10 mouse cellular contexts compared by ENCODE assay signal in the genomic region with DNA sequence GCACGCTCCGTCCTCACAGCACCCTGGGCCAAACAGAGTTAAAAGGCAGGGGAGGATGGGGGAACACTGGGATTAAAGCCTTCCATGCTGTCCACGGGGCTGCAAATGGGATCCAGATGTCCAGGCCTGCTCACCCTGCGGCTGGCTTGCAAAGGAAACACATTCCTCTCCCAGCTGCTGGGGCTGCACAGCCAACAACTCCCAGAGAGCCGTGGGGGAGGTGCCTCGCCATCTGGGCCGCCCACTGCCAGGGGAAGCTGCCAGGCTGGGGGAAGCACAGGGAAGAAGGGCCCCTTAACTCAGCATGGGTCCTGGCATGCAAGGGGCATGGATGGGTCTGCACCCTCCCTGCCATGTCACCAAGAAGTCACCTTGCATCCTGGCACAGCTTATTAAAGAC. TPM values are rescaled to one million over a fixed set of nuclear protein-coding genes. Genes with fewer than 3 reads are reported as not detected.
DNase-seq lines count a peak whose midpoint lies in the region; ATAC-seq and TF ChIP-seq lines count a peak whose summit lies in the region.
"Had no signal": no experiment of that assay in that cellular context is flagged by ENCODE, and none has a peak within 500 bp of the region (broad histone marks: within the 10 kb centered on the region; RNA-seq: fewer than 3 reads in every experiment).

No protein-coding gene starts in this region.

- H3K4me3 ChIP-seq in megakaryocyte, embryonic 14.5 days (replicated peaks) = peak overlapping the region; percentile 64
- H3K4me3 ChIP-seq in forebrain, embryonic 11.5 days (ENCODE audit: low read depth, low read length) = no peak overlapping the region
- H3K4me3 ChIP-seq in heart, embryonic 13.5 days = no peak overlapping the region
- H3K4me3 ChIP-seq in kidney, postnatal 0 days (replicated peaks; ENCODE audit: low read depth, low read length) = no peak overlapping the region
- no peak overlapping the region for H3K4me3 ChIP-seq in liver, embryonic 12.5 days

- H3K4me2 ChIP-seq in forebrain, embryonic 11.5 days (ENCODE audit: low read depth, low read length, severe bottlenecking) = no peak overlapping the region
- 0 out of 2 replicates have a peak overlapping the region, but pooled peaks have one; percentile 0 for H3K4me2 ChIP-seq in heart, embryonic 13.5 days
- H3K4me2 ChIP-seq in kidney, postnatal 0 days (ENCODE audit: low read length) = no peak overlapping the region
- H3K4me2 ChIP-seq in liver, embryonic 12.5 days = no peak overlapping the region

- 50% methylated on average over 7 of the region's 7 CpGs for WGBS in forebrain, embryonic 11.5 days
- WGBS in heart, embryonic 13.5 days = 29% methylated on average over 7 of the region's 7 CpGs
- 12% methylated on average over 7 of the region's 7 CpGs for WGBS in kidney, postnatal 0 days
- 73% methylated on average over 7 of the region's 7 CpGs for WGBS in liver, embryonic 12.5 days (ENCODE audit: insufficient replicate concordance)

- H3K4me1 ChIP-seq in megakaryocyte, embryonic 14.5 days = peaks cover 99% of the 10 kb centered on the region
- H3K4me1 ChIP-seq in forebrain, embryonic 11.5 days (replicated peaks; ENCODE audit: control insufficient read depth, insufficient read depth, low read length) = no peaks in the 10 kb centered on the region; the same call in 1 of the 2 replicates
- peaks cover 70% of the 10 kb centered on the region for H3K4me1 ChIP-seq in heart, embryonic 13.5 days
- peaks cover 53% of the 10 kb centered on the region for H3K4me1 ChIP-seq in kidney, postnatal 0 days (replicated peaks; ENCODE audit: insufficient read depth, low read length)
- H3K4me1 ChIP-seq in liver, embryonic 12.5 days = peaks cover 40% of the 10 kb centered on the region

- ATAC-seq in megakaryocyte, adult 5-6 weeks (ENCODE audit: poor library complexity, severe bottlenecking) = no peak
- no peak for ATAC-seq in forebrain, embryonic 11.5 days (replicated peaks; ENCODE audit: low FRiP score)
- peak; percentile 28; the same call in 1 of the 2 replicates for ATAC-seq in heart, embryonic 13.5 days (ENCODE audit: extremely low read depth, insufficient number of reproducible peaks, low FRiP score, low TSS enrichment)
- peak; percentile 57; the same call in 1 of the 2 replicates for ATAC-seq in kidney, postnatal 0 days (replicated peaks; ENCODE audit: low FRiP score, low read depth)
- ATAC-seq in liver, embryonic 12.5 days = no peak
- ATAC-seq in CD4-positive, CD25-positive, alpha-beta regulatory T cell, adult 4 months = no peak

- no peak overlapping the region for H3K9ac ChIP-seq in forebrain, embryonic 11.5 days (ENCODE audit: low read length)
- H3K9ac ChIP-seq in heart, embryonic 13.5 days = no peak overlapping the region
- H3K9ac ChIP-seq in kidney, postnatal 0 days (ENCODE audit: low read depth, low read length) = no peak overlapping the region
- H3K9ac ChIP-seq in liver, embryonic 12.5 days = no peak overlapping the region

- H3K27ac ChIP-seq in forebrain, embryonic 11.5 days (ENCODE audit: low read depth, low read length) = no peak overlapping the region
- peak overlapping the region; percentile 51 for H3K27ac ChIP-seq in heart, embryonic 13.5 days (replicated peaks)
- peak overlapping the region; percentile 65 for H3K27ac ChIP-seq in kidney, postnatal 0 days
- 0 out of 2 replicates have a peak overlapping the region, but pooled peaks have one; percentile 10 for H3K27ac ChIP-seq in liver, embryonic 12.5 days

- DNase-seq in forebrain, embryonic 11.5 days (ENCODE audit: low spot score) = peak; percentile 73
- peak; percentile 91 for DNase-seq in kidney, postnatal 0 days (ENCODE audit: low spot score)
- DNase-seq in right cerebral cortex, postnatal 10 days (ENCODE audit: low spot score in 2 of 2) = peak; percentile 89

- H3K9me3 ChIP-seq in megakaryocyte, embryonic 14.5 days = no peaks in the 10 kb centered on the region
- H3K9me3 ChIP-seq in forebrain, embryonic 11.5 days (ENCODE audit: control insufficient read depth, low read length) = no peaks in the 10 kb centered on the region
- no peaks in the 10 kb centered on the region for H3K9me3 ChIP-seq in heart, embryonic 13.5 days
- H3K9me3 ChIP-seq in kidney, postnatal 0 days (replicated peaks; ENCODE audit: low read length) = no peaks in the 10 kb centered on the region
- no peaks in the 10 kb centered on the region for H3K9me3 ChIP-seq in liver, embryonic 12.5 days (replicated peaks)
- H3K9me3 ChIP-seq: G1E had no signal

- H3K27me3 ChIP-seq in megakaryocyte, embryonic 14.5 days (replicated peaks) = no peaks in the 10 kb centered on the region
- H3K27me3 ChIP-seq in forebrain, embryonic 11.5 days (ENCODE audit: control insufficient read depth, insufficient read depth, low read length) = no peaks in the 10 kb centered on the region; the same call in 1 of the 2 replicates
- no peaks in the 10 kb centered on the region for H3K27me3 ChIP-seq in heart, embryonic 13.5 days (replicated peaks)
- H3K27me3 ChIP-seq in kidney, postnatal 0 days (ENCODE audit: insufficient read depth, low read length) = no peaks in the 10 kb centered on the region
- no peaks in the 10 kb centered on the region for H3K27me3 ChIP-seq in liver, embryonic 12.5 days (replicated peaks)

- peaks cover 98% of the 10 kb centered on the region for H3K36me3 ChIP-seq in megakaryocyte, embryonic 14.5 days (replicated peaks; ENCODE audit: low read length)
- H3K36me3 ChIP-seq in forebrain, embryonic 11.5 days (ENCODE audit: control insufficient read depth, insufficient read depth, low read length) = no peaks in the 10 kb centered on the region
- H3K36me3 ChIP-seq in heart, embryonic 13.5 days = no peaks in the 10 kb centered on the region
- no peaks in the 10 kb centered on the region for H3K36me3 ChIP-seq in kidney, postnatal 0 days (ENCODE audit: insufficient read depth, low read length)
- H3K36me3 ChIP-seq in liver, embryonic 12.5 days = peaks cover 52% of the 10 kb centered on the region

- no peak for TF ChIP-seq CTCF in kidney, postnatal 0 days (IDR thresholded peaks at IDR 0.05; ENCODE audit: low read depth)

RNA-seq across cellular contexts. Expression of a gene that starts 37.8 kb away (rescaled TPM):
- 54.9 and 189 TPM in 2 replicates for polyA plus RNA-seq in megakaryocyte, embryonic 14.5 days (2012; ENCODE audit: insufficient read depth, low replicate concordance)
- 29.5 and 30.0 TPM in 2 replicates for total RNA-seq in megakaryocyte, adult 5-6 weeks (2015)
- 25.1 and 26.5 TPM in 2 replicates for total RNA-seq in megakaryocyte, adult 5-6 weeks (2017)
- polyA plus RNA-seq in forebrain, embryonic 11.5 days (2014; fragmentation: Nextera tagmentation; extraction: Ambion mirVana) = 6.0 and 7.0 TPM in 2 replicates
- polyA plus RNA-seq in heart, embryonic 13.5 days (2015; fragmentation: Nextera tagmentation; extraction: Ambion mirVana) = 4.2 and 4.8 TPM in 2 replicates
- 3.6 and 4.4 TPM in 2 replicates for polyA plus RNA-seq in kidney, postnatal 0 days (2015; fragmentation: Nextera tagmentation; extraction: Ambion mirVana)
- polyA plus RNA-seq in liver, embryonic 12.5 days (2016; fragmentation: Nextera tagmentation; extraction: Ambion mirVana) = 7.7 and 8.0 TPM in 2 replicates
- under 1 TPM in 1 of 2 experiments, not detected in 1; 0.25 TPM for polyA plus RNA-seq in CD4-positive, CD25-positive, alpha-beta regulatory T cell, adult 4 months (2017; shearing (Covaris generic))

RNA-seq across cellular contexts. Expression of a gene that starts 38.6 kb away (rescaled TPM):
- 0.25 TPM in 1 of 2 replicates, not detected in the other for polyA plus RNA-seq in megakaryocyte, embryonic 14.5 days (2012; ENCODE audit: insufficient read depth, low replicate concordance)
- 0.27 TPM in 1 of 2 replicates, not detected in the other for total RNA-seq in megakaryocyte, adult 5-6 weeks (2015)
- not detected in 2 replicates for total RNA-seq in megakaryocyte, adult 5-6 weeks (2017)
- not detected in 2 replicates for polyA plus RNA-seq in forebrain, embryonic 11.5 days (2014; fragmentation: Nextera tagmentation; extraction: Ambion mirVana)
- not detected in 2 replicates for polyA plus RNA-seq in heart, embryonic 13.5 days (2015; fragmentation: Nextera tagmentation; extraction: Ambion mirVana)
- 0.15 and 0.22 TPM in 2 replicates for polyA plus RNA-seq in kidney, postnatal 0 days (2015; fragmentation: Nextera tagmentation; extraction: Ambion mirVana)
- not detected in 2 replicates for polyA plus RNA-seq in liver, embryonic 12.5 days (2016; fragmentation: Nextera tagmentation; extraction: Ambion mirVana)
- not detected for polyA plus RNA-seq in CD4-positive, CD25-positive, alpha-beta regulatory T cell, adult 4 months (2017; shearing (Covaris generic))
- polyA plus RNA-seq: G1E; small intestine, adult 2 months had no signal

RNA-seq across cellular contexts. Expression of a gene that starts 49.7 kb away (rescaled TPM):
- 2.2 TPM in 1 of 2 replicates, not detected in the other for polyA plus RNA-seq in megakaryocyte, embryonic 14.5 days (2012; ENCODE audit: insufficient read depth, low replicate concordance)
- 85.8 and 88.2 TPM in 2 replicates for total RNA-seq in megakaryocyte, adult 5-6 weeks (2015)
- 33.0 and 37.6 TPM in 2 replicates for total RNA-seq in megakaryocyte, adult 5-6 weeks (2017)
- polyA plus RNA-seq in forebrain, embryonic 11.5 days (2014; fragmentation: Nextera tagmentation; extraction: Ambion mirVana) = 39.3 and 49.9 TPM in 2 replicates
- polyA plus RNA-seq in heart, embryonic 13.5 days (2015; fragmentation: Nextera tagmentation; extraction: Ambion mirVana) = 55.6 and 74.0 TPM in 2 replicates
- polyA plus RNA-seq in kidney, postnatal 0 days (2015; fragmentation: Nextera tagmentation; extraction: Ambion mirVana) = 64.5 and 73.3 TPM in 2 replicates
- polyA plus RNA-seq in liver, embryonic 12.5 days (2016; fragmentation: Nextera tagmentation; extraction: Ambion mirVana) = 27.2 and 30.0 TPM in 2 replicates
- 10 to 100 TPM; 45.0 to 70.1 TPM for polyA plus RNA-seq in CD4-positive, CD25-positive, alpha-beta regulatory T cell, adult 4 months (2017; shearing (Covaris generic))

RNA-seq across cellular contexts. Expression of a gene that starts 49.9 kb away (rescaled TPM):
- polyA plus RNA-seq in megakaryocyte, embryonic 14.5 days (2012; ENCODE audit: insufficient read depth, low replicate concordance) = 12.6 and 15.3 TPM in 2 replicates
- total RNA-seq in megakaryocyte, adult 5-6 weeks (2015) = 52.6 and 53.0 TPM in 2 replicates
- 57.5 and 63.1 TPM in 2 replicates for total RNA-seq in megakaryocyte, adult 5-6 weeks (2017)
- polyA plus RNA-seq in forebrain, embryonic 11.5 days (2014; fragmentation: Nextera tagmentation; extraction: Ambion mirVana) = 4.5 and 5.8 TPM in 2 replicates
- 11.1 and 11.9 TPM in 2 replicates for polyA plus RNA-seq in heart, embryonic 13.5 days (2015; fragmentation: Nextera tagmentation; extraction: Ambion mirVana)
- 19.4 and 23.3 TPM in 2 replicates for polyA plus RNA-seq in kidney, postnatal 0 days (2015; fragmentation: Nextera tagmentation; extraction: Ambion mirVana)
- 4.6 TPM in 2 replicates for polyA plus RNA-seq in liver, embryonic 12.5 days (2016; fragmentation: Nextera tagmentation; extraction: Ambion mirVana)
- 10 to 100 TPM in 1 of 2 experiments, 1 to 10 TPM in 1; 8.7 to 12.7 TPM for polyA plus RNA-seq in CD4-positive, CD25-positive, alpha-beta regulatory T cell, adult 4 months (2017; shearing (Covaris generic))

Comparison
In these comparisons a context has a peak if more than half of its experiments do, and no peak if none do; other contexts are left out.
1. ATAC-seq: peak in heart, embryonic 13.5 days (single experiment) and kidney, postnatal 0 days (single experiment); none in megakaryocyte, adult 5-6 weeks (single experiment), forebrain, embryonic 11.5 days (single experiment), liver, embryonic 12.5 days (single experiment) and CD4-positive, CD25-positive, alpha-beta regulatory T cell, adult 4 months (single experiment).
2. Peak in every context shown above with its lines, with median percentiles within 50 percentile points of each other: DNase-seq.